Mouse (Mus musculus) lung, postnatal 0 days (tissue): ENCODE data around the gene Syn2. TPM values are rescaled to one million over a fixed set of nuclear protein-coding genes. Genes with fewer than 3 reads are reported as not detected.

Source experiments
- ATAC-seq: fragments of 200-750 bp; cut with Nextera tagmentation; 2 replicates; pipeline ENCODE4 v1.8.0; 2017; ENCODE audit warnings: moderate library complexity
- DNase-seq: peaks from one replicate; pipeline ENCODE4 v3.0.0-alpha.2; 2016; ENCODE audit warnings: low spot score
- H3K27ac ChIP-seq: fragments of 300-500 bp; sonication (generic); 2 replicates; pipeline ENCODE4 v1.5.1; 2014; ENCODE audit warnings: antibody characterized with exemption, mild to moderate bottlenecking, low read length, mixed read lengths
- H3K27me3 ChIP-seq: fragments of 300-500 bp; sonication (generic); replicated peaks from 2 replicates; pipeline ENCODE4 v1.6.1; 2014; ENCODE audit warnings: low read length, mixed read lengths; ENCODE audit not compliant: insufficient read depth
- H3K36me3 ChIP-seq: fragments of 300-500 bp; sonication (generic); 2 replicates; pipeline ENCODE4 v1.6.1; 2014; ENCODE audit warnings: low read length, mixed read lengths; ENCODE audit not compliant: insufficient read depth
- H3K4me1 ChIP-seq: fragments of 300-500 bp; sonication (generic); 2 replicates; pipeline ENCODE4 v1.6.1; 2014; ENCODE audit warnings: antibody characterized with exemption, low read depth, low read length, mixed read lengths; ENCODE audit not compliant: insufficient read depth
- H3K4me2 ChIP-seq: fragments of 300-500 bp; sonication (generic); replicated peaks from 2 replicates; pipeline ENCODE4 v1.6.1; 2014; ENCODE audit warnings: low read depth, mild to moderate bottlenecking, low read length, moderate library complexity, mixed read lengths
- H3K4me3 ChIP-seq: fragments of 300-500 bp; sonication (generic); 2 replicates; pipeline ENCODE4 v1.5.1; 2014; ENCODE audit warnings: low read depth, low read length
- H3K9ac ChIP-seq: fragments of 300-500 bp; sonication (generic); replicated peaks from 2 replicates; pipeline ENCODE4 v1.6.1; 2014; ENCODE audit warnings: low read depth, mild to moderate bottlenecking
- H3K9me3 ChIP-seq: fragments of 300-500 bp; sonication (generic); 2 replicates; pipeline ENCODE4 v1.6.1; 2016; ENCODE audit warnings: low read length, mixed read lengths
- CTCF ChIP-seq: IDR thresholded peaks from 2 replicates; pipeline ENCODE4 v1.5.1; 2016; ENCODE audit warnings: antibody characterized with exemption, mild to moderate bottlenecking
- EP300 ChIP-seq: IDR thresholded peaks from 2 replicates; pipeline ENCODE4 v1.6.1; 2016; ENCODE audit warnings: antibody characterized with exemption, mild to moderate bottlenecking, control low read depth
- WGBS: fragments of 180-500 bp; shearing (Covaris S2); extraction: QIAGEN DNeasy Blood & Tissue Kit; methylation state at CpG from one replicate; pipeline ENCODE4 v1.1.7; 2014; 5-methylcytosine and 5-hydroxymethylcytosine counted together
- polyA plus RNA-seq: library from polyadenylated mRNA; unstranded; fragments of >200 nt; fragmentation: Nextera tagmentation; extraction: Ambion mirVana; gene quantifications from 2 replicates; pipeline ENCODE4 v1.2.1, GENCODE M21; 2015

The Syn2 gene
- polyA plus RNA-seq, 1 experiment from 2014 or later = 1.0 TPM

- Histone ChIP-seq H3K4me2 (no peak overlapping the region), H3K9me3 (no peaks in the 10 kb centered on the region), H3K4me1 (no peaks in the 10 kb centered on the region), H3K4me3 (no peak overlapping the region), H3K27me3 (no peaks in the 10 kb centered on the region), H3K36me3 (no peaks in the 10 kb centered on the region), H3K27ac (no peak overlapping the region), H3K9ac (no peak overlapping the region)
- ATAC-seq (no peak), DNase-seq (no peak)
- WGBS = 62% methylated on average over 5 of the region's 5 CpGs
- TF ChIP-seq CTCF = no peak
- TF ChIP-seq EP300 = no peak
These were observed 155.9 kb downstream of the Syn2 start for GRCm38 (mm10) chr6:115290561-115290960.

GRCm38 (mm10) chr6:115291068-115291467, 156.4 kb downstream of the Syn2 start:
- 82% methylated on average over 2 of the region's 2 CpGs for WGBS
- no peaks in the 10 kb centered on the region for H3K27me3 ChIP-seq

GRCm38 (mm10) chr6:115291823-115292222, 157.1 kb downstream of the Syn2 start:
- Histone ChIP-seq H3K9me3 (no peaks in the 10 kb centered on the region), H3K36me3 (no peaks in the 10 kb centered on the region), H3K4me3 (no peak overlapping the region), H3K27ac (no peak overlapping the region), H3K4me1 (no peaks in the 10 kb centered on the region), H3K27me3 (no peaks in the 10 kb centered on the region), H3K4me2 (no peak overlapping the region), H3K9ac (no peak overlapping the region)
- DNase-seq (no peak), ATAC-seq (no peak)
- WGBS = 86% methylated on average over 6 of the region's 6 CpGs
- TF ChIP-seq EP300 = no peak
- no peak for TF ChIP-seq CTCF

More at GRCm38 (mm10) chr6:115291068-115291467, 156.4 kb downstream of the Syn2 start:
- no peak overlapping the region for H3K9ac ChIP-seq
- no peak overlapping the region for H3K27ac ChIP-seq
- no peaks in the 10 kb centered on the region for H3K9me3 ChIP-seq
- no peaks in the 10 kb centered on the region for H3K36me3 ChIP-seq
- DNase-seq = no peak
- no peaks in the 10 kb centered on the region for H3K4me1 ChIP-seq
- no peak overlapping the region for H3K4me2 ChIP-seq
- no peak overlapping the region for H3K4me3 ChIP-seq
- TF ChIP-seq EP300 = no peak
- TF ChIP-seq CTCF = no peak
- ATAC-seq = no peak

GRCm38 (mm10) chr6:115292621-115293020, 157.9 kb downstream of the Syn2 start:
- WGBS = 63% methylated on average over 6 of the region's 6 CpGs
- H3K4me2 ChIP-seq = no peak overlapping the region
- H3K27me3 ChIP-seq = no peaks in the 10 kb centered on the region
- no peak for ATAC-seq
- no peak overlapping the region for H3K4me3 ChIP-seq
- no peak overlapping the region for H3K27ac ChIP-seq
- H3K36me3 ChIP-seq = no peaks in the 10 kb centered on the region
- H3K4me1 ChIP-seq = no peaks in the 10 kb centered on the region
- no peak for DNase-seq
- TF ChIP-seq CTCF (no peak), EP300 (no peak)
- no peaks in the 10 kb centered on the region for H3K9me3 ChIP-seq
- H3K9ac ChIP-seq = no peak overlapping the region

- ATAC-seq (no peak), DNase-seq (no peak)
- no peak overlapping the region for H3K4me3 ChIP-seq
- no peaks in the 10 kb centered on the region for H3K27me3 ChIP-seq
- no peaks in the 10 kb centered on the region for H3K36me3 ChIP-seq
- H3K9me3 ChIP-seq = no peaks in the 10 kb centered on the region
- H3K4me2 ChIP-seq = no peak overlapping the region
- TF ChIP-seq CTCF (no peak), EP300 (no peak)
- no peak overlapping the region for H3K9ac ChIP-seq
- H3K27ac ChIP-seq = no peak overlapping the region
- no peaks in the 10 kb centered on the region for H3K4me1 ChIP-seq
- 82% methylated on average over 2 of the region's 2 CpGs for WGBS
These were observed 159.2 kb downstream of the Syn2 start for GRCm38 (mm10) chr6:115293877-115294276.

GRCm38 (mm10) chr6:115307134-115307533, 172.4 kb downstream of the Syn2 start:
- H3K4me1 ChIP-seq = no peaks in the 10 kb centered on the region
- H3K27ac ChIP-seq = no peak overlapping the region
- WGBS = 49% methylated on average over 2 of the region's 2 CpGs
- H3K27me3 ChIP-seq = no peaks in the 10 kb centered on the region
- no peaks in the 10 kb centered on the region for H3K36me3 ChIP-seq
- ATAC-seq (no peak), DNase-seq (no peak)
- no peak overlapping the region for H3K4me3 ChIP-seq
- no peaks in the 10 kb centered on the region for H3K9me3 ChIP-seq
- no peak overlapping the region for H3K9ac ChIP-seq
- H3K4me2 ChIP-seq = no peak overlapping the region
- TF ChIP-seq CTCF = no peak
- TF ChIP-seq EP300 = no peak

GRCm38 (mm10) chr6:115312780-115313179, 178.1 kb downstream of the Syn2 start:
- H3K4me3 ChIP-seq = no peak overlapping the region
- DNase-seq (no peak), ATAC-seq (no peak)
- H3K27ac ChIP-seq = no peak overlapping the region
- H3K4me2 ChIP-seq = peak overlapping the region; percentile 35
- no peaks in the 10 kb centered on the region for H3K36me3 ChIP-seq
- WGBS = 50% methylated on average over 12 of the region's 12 CpGs
- H3K9ac ChIP-seq = no peak overlapping the region
- TF ChIP-seq EP300 (no peak), CTCF (no peak)
- H3K4me1 ChIP-seq = no peaks in the 10 kb centered on the region
- no peaks in the 10 kb centered on the region for H3K27me3 ChIP-seq
- no peaks in the 10 kb centered on the region for H3K9me3 ChIP-seq
